Mouse (Mus musculus) spleen, postnatal 10 days (tissue): ENCODE data around the gene Ccdc180.

ENCODE experiments used
- DNase-seq, 2 experiments: peaks; one replicate each; pipeline ENCODE4 v3.0.0; 2021 to 2022; ENCODE audit warnings: low spot score in 2 of 2

Ccdc180 gene

DNA sequence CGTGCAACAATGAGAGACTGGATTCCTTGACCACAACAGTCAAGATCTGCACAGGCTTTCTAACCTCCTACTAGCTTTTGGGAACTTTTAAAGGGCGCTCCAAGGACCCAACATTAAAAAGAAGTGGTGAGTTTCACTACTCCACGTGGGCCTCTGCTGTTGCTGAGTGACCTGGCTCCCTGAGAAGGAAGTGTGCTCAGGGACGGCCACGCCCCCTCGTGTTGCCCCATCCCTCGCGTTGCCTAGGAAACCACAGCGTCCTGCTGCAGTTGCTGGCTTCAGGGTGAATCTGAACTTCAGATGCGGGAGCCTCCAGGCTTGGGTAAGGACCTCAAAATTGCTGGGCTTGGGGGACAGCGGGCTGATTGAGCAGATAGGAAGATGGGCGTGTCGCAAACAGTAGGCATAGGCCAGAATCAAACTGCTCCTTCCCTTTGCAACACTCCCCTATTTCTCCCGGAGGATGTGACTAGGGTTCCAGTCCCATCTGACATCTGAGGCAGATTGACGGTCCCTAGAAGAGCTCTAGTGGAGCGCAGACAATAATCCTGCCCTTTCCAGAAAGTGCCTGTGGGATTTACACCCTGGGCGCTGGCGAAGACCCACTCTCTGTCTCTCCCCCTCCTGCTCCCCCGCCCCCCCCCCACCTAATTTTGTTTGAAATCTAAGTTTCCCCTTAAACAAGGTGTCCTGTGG lies at the start of gene Ccdc180:
Gene Ccdc180 (plus strand): TSS at position 238 of the 696 bp plus-strand sequence.
- peak; percentile 30 to 81 for DNase-seq

DNA sequence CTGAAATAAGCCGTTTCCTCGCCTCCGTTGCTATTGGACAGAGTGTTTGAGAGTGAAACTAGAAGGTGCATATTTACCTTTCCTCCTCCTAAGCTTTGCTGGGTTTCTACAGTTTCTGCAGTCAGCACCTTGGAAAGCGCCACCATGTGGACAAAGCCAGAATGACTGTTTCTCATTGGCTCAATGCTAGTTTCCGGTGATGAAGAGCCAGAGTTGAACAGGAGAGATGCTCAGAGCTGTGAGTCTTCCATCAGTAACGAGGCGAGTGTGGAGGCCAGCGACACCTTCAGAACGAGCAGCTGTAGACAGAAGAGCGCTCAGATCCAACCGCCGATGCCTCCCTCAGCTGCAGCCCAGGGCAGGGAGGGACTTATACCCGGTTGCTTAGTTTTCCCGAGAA lies 45.7 kb upstream of the Ccdc180 start:
- DNase-seq: peak; percentile 14 to 59

DNA sequence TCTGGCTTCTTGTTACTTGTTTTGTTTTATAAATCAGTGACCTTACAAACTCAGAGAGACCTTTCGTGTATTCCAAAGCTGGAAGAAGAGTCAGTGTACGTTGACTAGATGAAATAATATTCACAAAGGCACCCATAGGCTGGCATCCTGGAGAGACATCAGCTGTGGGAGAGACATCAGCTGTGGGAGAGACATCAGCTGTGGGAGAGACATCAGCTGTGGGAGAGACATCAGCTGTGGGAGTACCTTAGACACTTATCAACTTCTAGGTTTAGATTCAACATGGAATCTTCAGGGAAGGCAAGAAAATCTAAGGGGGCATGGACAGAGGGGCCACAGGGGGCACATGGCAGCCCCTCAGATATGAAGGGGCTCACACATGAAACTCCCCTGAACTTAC lies 43.8 kb upstream of the Ccdc180 start:
- DNase-seq: no peak

DNA sequence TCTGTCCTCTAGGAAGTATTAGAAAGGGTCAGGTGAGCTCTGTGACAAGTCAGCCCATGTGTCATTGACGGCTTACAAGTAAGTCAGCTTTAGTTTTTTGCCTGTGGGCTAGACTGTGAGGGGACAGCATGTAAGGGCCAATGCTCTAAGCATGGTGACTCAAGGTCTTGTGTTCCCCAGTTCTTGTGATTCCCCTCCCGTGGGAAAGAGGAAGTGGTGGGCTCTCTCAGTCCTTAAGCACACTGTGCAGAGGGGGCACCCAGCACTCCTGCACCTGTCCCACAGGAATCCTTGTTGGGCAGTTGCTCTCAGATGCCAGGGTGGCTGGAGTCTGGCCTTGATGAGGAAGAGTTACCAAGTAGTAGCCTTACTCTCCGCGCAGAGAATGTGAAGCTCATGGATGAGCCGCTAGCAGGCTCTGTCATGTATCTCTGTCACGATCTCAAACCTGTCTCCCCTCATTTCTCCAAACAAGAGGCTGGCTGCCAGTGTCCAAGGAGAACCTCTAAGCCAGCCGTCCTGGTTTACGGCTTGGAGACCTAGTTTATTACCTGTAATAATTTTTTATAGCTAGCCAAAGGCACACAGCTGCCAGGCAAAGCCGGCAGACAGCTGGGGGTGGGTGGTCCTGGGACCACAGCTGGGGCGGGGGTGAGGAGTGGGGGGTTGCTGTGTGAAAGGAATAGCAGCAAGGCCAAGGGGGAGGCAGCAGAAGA lies 41.8 kb upstream of the Ccdc180 start, which contains the start of gene Stra6l:
Gene Stra6l (plus strand): TSS at position 556 of the 716 bp plus-strand sequence.
- DNase-seq: no peak

DNA sequence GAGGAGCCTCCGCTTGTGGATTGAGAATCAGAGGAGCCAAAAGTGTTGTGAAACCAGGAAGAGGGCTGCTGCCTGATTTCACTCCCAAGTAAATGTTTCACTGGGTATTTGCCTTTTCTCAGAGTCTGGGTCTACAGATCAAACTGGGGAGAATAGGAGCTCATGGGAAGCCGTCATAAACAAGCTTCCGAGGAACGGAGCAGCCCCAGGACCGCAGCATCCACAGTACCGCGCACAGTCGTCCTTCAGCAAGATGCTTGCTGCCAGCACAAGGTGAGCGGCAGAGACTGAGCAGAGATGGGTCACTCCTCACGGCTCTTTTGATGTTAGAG lies 41.3 kb upstream of the Ccdc180 start:
- no peak for DNase-seq

DNA sequence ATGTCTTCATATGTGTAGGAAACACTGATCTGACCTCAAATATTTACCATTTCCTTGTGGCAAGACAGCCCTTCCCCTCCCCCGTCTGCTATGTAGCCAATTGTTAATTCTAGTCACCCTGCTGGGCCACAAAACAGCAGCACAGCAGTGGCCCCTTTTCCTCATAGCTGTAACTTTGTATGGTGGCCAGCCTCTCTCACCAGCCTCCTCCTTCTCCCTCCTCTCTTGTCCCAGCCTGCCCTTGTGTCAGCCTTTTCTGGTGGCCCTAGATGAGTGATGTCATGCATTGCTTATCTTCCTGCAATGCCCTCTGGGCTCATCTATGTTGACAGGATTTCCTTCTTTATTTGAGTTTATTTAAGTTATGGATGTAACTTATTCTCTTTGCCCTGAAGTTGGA lies 40.7 kb upstream of the Ccdc180 start:
- no peak for DNase-seq

DNA sequence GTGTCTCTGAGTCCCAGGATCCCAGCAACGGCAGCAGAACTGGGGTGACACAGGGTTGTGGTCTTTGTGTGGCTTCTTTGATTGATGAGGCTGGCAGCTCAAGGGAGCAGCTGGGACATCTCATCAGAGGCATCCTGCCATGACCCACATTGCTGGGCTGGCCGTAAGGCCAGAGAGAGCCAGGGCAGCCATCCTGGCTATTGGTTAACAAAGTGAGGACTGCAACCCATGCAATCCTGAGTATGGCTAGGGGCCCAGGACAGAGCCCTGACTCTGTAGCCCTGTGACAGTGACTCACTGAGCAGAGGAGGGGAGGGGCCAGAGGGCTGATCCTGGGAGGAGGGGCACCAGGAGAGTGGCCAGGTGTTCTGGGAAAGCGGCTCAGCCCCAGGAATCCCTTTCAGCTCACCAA lies 38.5 kb upstream of the Ccdc180 start:
- DNase-seq: no peak

DNA sequence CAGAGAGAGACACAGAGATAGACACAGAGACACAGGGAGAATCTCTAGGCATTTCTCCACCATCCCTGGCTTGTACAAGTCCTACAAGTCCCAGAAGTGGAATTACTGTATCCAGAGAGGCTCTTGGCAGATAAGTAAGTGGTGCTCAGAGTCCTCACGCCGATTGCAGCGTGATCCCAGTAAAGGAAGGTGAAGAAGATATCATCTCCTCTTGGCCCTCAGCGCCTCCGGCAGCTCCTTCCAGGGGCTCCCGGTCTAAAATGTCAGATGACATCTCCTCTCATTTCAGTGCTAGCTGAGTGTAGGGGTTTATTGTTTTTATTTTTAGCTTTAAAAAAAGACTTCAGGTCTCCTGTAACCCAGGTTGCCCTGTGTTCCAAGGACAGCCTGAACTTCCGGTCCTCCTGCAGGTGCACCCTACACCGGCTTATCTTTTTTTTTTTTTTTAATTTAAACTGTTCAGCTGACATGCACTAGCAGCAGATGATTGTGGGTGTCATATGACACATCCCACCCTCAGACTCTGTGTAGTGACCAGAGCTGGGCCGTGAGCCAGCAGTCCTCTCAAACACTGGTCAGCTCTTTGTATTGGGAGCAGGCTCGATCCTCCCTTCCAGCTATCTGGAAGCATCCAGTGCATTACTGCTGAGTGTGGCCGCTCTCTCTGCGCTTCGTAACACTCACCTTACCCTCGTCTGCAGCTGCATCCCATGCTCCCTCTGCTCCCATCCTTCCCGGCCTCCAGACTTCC lies 36.4 kb upstream of the Ccdc180 start:
- no peak for DNase-seq

DNA sequence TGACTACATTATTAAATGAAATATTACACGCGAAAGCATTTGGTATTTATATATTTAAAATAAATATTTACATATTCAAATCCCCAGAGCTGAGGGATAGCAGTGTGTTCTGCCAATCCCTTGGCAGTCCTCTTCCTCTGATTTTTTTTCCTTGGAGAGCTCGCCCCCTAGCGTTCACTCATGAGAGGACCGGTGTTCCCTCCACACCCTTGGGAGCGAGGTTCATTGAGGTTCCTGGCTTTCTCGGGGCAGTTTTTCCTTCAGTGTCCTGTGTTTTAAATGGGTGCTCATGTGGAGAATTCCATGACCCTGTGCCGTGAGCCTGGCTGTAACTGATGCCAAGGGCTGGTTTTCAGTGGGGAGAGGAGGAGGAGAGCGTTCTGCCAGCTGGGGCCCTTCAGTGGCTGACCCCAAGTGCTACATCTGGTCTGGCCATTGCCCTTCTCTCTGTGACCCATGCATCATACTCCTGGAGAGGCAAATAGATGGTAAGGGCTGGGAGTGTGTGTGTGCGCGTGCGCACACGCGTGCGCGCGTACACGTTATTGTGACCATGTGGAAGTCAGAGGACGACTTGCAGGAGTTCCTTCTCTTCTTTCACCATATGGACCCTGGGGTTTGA lies 34.2 kb upstream of the Ccdc180 start:
- peak; percentile 30 to 71 for DNase-seq

DNA sequence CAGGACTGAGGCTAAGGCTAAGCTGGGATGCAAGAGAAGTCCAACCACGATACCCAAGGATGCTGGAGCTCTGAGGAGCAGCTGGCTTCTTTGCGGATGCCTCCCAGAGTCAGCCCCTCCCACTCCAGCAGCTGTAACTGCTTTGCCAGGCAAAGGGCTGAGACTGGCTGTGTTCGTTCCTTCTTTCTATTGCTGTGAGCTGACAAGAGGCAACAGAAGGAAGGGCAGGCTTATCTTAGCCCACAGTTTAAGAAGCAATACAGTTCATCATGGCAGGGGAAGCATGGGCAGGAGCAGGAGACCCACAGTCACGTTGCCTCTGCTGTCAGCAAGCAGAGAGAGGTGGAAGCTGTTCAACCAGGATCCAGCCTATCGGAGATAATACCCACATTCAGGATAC lies 28.9 kb upstream of the Ccdc180 start:
- DNase-seq: no peak

DNA sequence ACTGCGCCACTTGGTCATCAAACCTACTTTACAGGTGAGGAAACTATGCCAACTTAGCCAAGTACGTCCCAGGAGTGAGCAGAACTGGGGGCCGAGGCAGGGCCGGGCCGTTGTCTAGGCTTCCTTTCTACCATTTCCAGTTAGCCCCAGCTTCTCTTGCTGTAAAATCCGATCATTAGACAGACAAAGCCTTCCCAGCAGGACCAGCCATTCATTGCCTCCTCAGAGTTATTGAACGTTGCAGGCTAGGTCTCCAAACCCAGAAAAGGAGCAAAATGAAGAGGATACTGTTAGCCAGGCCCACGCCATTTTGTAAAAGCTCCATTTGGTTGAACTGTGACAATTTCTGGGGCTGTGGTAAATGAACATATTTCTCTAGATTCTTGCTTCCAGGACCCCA lies 22.7 kb upstream of the Ccdc180 start:
- no peak for DNase-seq

DNA sequence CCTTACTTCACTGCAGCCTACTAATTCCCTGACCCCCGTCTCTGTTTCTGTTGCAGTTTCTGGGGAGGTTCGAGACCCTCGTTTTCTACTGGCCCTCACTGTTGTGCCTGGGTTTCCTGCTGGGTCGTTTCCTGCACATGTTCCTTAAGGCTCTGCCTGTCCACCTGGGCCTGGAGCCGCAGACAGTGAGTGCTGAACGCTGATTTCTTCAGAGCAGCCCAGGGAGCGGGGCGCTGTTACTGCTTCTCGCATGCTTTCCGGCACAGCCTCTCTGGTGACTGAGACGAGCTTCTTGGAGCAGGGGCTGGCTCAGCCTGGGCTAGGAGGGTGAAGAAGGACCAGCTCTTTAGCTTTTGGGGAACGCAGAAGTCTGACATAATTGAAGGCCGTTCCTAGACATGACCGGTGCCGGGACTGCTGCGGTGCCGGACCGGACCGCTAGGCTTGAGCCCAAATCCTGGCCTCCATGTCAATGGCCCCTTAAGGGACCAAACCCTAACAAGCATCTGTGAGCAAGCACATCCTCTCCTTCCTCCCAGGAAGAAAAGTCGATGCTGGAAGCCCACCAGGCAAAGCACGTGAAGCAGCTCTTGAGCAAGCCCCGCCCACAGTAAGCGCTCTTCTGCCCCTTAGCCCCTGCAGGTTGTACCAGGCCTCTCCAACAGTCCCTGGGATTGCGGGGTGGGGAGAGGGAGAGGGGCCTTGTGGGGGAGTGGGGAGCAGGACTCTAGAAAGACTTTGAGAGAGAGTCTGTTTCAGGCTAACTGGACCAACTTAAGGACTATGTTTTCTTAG lies 20.9 kb upstream of the Ccdc180 start:
- no peak for DNase-seq

DNA sequence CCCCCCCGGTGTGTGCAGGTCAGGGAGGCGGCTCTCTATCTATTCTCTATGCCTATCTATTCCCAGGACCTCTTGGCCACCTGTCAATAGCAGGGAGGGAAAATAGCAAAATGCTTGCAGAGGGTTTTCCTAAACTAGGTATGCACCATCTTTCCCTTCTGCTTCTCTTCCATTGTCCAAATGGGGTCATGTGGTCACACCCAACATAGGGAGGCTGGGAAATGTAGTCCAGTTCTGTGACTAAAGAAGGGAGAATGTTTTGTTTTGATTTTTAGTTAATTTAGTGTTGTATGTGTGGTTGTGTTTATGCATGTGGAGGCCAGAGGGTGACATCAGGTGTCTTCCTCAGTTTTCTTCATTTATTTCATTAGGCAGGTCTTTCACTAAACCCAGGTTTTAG lies 18.0 kb upstream of the Ccdc180 start:
- DNase-seq: no peak

DNA sequence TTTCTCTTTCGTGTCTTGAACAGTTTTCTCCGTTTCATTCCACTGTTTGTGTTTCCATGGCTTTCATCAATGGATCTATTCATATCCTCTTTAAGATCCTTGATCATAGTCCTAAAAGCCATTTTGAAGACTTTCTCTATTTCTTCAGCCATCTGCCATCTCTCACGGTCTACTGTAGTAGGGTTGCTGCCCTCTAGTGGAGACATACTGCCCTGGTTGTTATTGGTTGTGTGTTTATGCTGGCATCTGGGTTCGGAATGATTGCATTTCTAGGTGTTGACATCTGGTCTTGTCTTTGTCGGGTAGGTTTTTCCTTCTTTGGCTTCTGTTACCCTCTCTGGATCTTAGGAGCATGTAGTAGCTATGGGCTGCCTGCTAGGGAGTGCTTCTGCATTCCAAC lies 11.2 kb upstream of the Ccdc180 start:
- DNase-seq: peak in 1 of 2 experiments; percentile 47

DNA sequence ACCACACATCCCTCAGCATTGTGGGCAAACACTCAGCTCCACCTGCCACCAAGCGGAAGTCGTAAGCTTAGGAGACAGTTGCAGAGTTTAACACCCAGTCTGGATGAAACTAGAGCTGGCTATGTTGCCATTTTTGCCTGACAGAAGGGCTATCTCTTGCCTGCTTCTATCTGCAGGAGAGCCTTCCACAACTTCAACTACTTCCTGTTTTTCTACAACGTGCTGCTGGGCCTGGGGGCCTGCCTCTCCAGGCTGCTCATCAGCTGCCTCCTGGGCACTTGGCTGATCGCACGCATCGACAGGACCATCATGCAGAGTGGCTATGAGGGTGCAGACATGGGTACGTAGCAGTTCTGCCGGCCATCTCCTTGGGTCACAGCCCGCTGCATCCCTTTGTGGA lies 7.6 kb upstream of the Ccdc180 start:
- DNase-seq: peak in 1 of 2 experiments; percentile 20

DNA sequence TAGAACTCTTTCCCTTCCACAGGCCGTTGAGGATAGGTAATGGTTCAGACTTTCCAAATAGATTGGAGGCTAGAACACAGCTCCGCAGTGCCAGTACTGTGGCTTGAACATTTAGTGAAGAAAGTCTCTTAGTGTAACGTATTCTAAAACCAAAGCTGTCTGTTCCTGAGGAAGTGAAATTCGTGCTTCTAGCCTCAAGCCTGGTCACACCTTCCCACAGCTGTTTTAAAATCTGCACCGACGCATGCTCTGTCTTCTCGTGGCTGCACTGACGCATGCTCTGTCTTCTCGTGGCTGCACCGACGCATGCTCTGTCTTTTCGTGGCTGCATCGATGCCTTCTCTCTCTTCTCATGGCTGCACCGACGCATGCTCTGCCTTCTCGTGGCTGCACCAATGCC lies 6.9 kb upstream of the Ccdc180 start:
- DNase-seq: peak in 1 of 2 experiments; percentile 24

DNA sequence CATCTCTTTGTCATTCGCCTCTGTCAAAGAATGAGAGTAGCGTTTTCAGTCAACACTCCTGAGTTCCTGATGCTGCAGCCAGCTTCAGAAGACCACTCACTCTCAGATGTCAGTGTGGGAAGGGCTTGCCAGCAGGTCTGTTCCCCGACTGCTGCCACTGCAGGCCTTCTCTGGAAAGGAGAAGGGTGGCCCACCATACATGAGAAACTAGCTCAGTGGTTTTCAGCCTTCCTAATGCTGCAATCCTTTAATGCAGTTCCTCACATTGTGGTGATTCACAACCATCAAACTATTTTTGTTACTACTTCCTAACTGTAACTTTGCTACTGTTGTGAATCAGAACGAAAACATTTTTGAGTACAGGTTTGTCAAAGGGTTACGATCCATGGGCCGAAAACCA lies 616 bp upstream of the Ccdc180 start:
- DNase-seq: no peak

DNA sequence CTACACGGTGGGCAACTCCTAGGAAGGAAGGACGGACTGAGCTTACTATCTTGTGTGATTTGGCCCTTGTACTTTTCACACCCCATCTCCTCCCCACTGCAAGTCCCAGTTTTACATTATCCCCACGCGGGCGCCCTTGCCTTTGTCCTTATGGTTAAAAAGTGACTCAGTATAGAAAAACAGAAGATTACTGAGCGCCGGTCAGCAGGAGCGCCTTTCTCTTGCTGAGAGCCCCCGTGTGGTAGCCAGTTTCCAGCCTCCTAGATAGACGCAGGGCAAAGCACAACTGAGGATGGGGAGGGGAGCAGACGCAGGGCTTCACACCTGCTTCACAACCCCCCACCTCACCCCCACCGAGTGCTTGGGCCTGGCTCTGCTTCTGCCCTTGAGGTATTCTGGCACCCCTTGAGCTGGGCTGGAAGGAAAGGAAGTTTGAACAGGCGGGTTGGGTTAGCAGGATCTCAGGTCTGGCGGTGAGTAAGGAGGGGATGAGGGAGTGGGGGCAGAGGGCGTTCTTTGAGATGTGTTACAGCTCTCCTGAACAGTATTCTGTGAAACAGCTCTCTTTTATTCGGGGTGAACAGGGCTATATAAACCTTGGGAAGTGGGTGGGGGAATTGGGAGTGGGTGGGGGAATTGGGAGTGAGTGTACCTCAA lies 6.5 kb downstream of the Ccdc180 start:
- DNase-seq: no peak

DNA sequence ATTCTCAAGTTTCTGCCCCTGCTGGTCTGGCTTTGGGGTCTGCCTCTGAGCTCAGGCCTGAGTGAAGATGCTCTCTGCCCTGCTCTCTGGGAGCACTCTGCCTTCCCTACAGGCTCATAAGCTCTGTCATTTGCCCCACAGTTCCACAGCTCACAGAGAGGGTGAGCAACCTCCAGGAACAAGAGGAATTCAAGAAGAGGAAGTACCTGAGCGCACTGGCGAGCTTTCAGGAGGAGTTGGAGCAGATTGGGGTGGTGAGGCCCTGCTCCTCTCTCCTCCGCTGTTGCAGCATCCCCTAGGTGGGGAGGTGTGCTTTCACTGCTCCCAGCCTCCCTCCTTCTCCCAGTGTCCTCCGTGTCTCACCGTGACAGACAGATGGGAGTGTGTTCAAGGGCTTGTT lies 8.3 kb downstream of the Ccdc180 start:
- no peak for DNase-seq

DNA sequence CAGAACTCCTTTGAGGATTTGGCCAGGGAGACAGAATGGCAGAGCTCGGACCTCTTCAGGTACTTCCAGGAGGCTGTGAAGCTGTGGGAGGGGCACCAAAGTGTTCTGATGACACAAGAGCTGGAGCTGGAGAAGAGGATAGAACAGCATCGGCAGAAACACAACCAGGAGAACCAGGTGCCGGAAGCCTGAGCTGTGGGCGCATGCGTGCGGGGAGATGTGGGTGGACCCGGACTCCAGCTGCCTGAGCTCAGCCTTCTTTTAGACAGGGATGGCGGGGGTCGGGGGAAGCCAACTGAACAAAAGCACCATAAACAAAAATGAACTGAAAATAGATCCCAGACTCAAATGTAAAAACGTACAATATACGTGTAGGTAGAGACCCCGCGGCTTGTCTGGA lies 19.2 kb downstream of the Ccdc180 start:
- no peak for DNase-seq

DNA sequence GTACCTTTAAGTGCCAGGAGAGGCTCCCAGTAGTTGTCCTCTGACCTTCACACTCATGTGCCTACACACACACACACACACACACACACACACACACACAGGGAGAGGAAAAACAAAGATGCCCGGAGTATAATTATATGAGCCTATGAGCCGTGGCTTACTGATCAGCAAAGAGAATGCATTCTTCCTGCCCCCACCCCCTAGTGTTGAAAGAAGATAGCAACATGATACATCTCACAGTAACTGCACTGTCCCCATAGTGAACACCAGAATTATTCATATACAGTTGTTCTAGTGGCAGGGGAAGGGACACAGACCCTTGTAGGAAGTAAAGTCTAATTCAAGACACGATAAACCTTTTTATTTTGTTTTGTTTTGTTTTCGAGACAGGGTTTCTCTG lies 19.8 kb downstream of the Ccdc180 start:
- DNase-seq: no peak
